Mouse (Mus musculus) heart, adult 2 months (tissue): ENCODE measurements around the gene Cacna1c. TPM values are rescaled to one million over a fixed set of nuclear protein-coding genes. Genes with fewer than 3 reads are reported as not detected.

Source experiments
- DNase-seq, 2 experiments: peaks; one replicate each; pipeline ENCODE4 v3.0.0; 2021
- H3K27ac ChIP-seq: fragments of 200-600 bp; 2 replicates; pipeline ENCODE4 v1.8.1; 2022
- H3K27me3 ChIP-seq: fragments of 200-500 bp; 2 replicates; pipeline ENCODE4 v1.6.1; 2012; ENCODE audit warnings: mild to moderate bottlenecking, low read length, inconsistent platforms, mixed read lengths; ENCODE audit not compliant: control insufficient read depth, insufficient read depth
- H3K36me3 ChIP-seq: fragments of 200-500 bp; 2 replicates; pipeline ENCODE4 v1.6.1; 2012; ENCODE audit warnings: low read length, inconsistent platforms; ENCODE audit not compliant: control insufficient read depth, insufficient read depth
- H3K4me1 ChIP-seq: fragments of 200-500 bp; 2 replicates; pipeline ENCODE4 v1.6.1; 2011; ENCODE audit warnings: low read length; ENCODE audit not compliant: control insufficient read depth, insufficient read depth
- H3K4me3 ChIP-seq: fragments of 200-600 bp; 2 replicates; pipeline ENCODE4 v1.8.1; 2022
- H3K79me2 ChIP-seq: fragments of 200-500 bp; replicated peaks from 2 replicates; pipeline ENCODE4 v1.6.1; 2012; ENCODE audit warnings: mild to moderate bottlenecking, inconsistent platforms, low read length, moderate library complexity, mixed read lengths; ENCODE audit not compliant: control insufficient read depth, insufficient read depth
- H3K9ac ChIP-seq: fragments of 200-500 bp; 2 replicates; pipeline ENCODE4 v1.6.1; 2012; ENCODE audit warnings: low read depth, mild to moderate bottlenecking, control low read depth, inconsistent platforms, low read length, mixed read lengths
- CTCF ChIP-seq: fragments of 200-600 bp; IDR thresholded peaks from 2 replicates; pipeline ENCODE4 v1.8.1; 2022; ENCODE audit warnings: antibody characterized with exemption, mild to moderate bottlenecking, moderate library complexity
- EP300 ChIP-seq: fragments of 200-500 bp; IDR thresholded peaks from 2 replicates; pipeline ENCODE4 v1.6.1; 2011; ENCODE audit warnings: low read depth, low read length, control low read depth; ENCODE audit not compliant: insufficient read depth
- POLR2A ChIP-seq: fragments of 200-500 bp; IDR thresholded peaks from 2 replicates; pipeline ENCODE4 v1.6.1; 2011; ENCODE audit warnings: mild to moderate bottlenecking, low read depth, low read length, control low read depth; ENCODE audit not compliant: insufficient read depth
- WGBS: fragments of 180-500 bp; shearing (Covaris S2); methylation state at CpG from one replicate; pipeline ENCODE4 v1.1.7; 2018; 5-methylcytosine and 5-hydroxymethylcytosine counted together
- intact Hi-C: fragments of 180-260 bp; cut with DNase I; formaldehyde crosslinking; loops from one replicate; pipeline ENCODE4 v1.15.1; 2025
- polyA plus RNA-seq: library from polyadenylated mRNA; depleted of rRNA; stranded (reverse); fragments of >200 nt; gene quantifications from 2 replicates; pipeline ENCODE4 v1.2.3, GENCODE M21; 2012
- total RNA-seq, 2 experiments: library from RNA; stranded (reverse); gene quantifications; 2 replicates each; pipeline ENCODE4 v1.2.3; 2021

Gene Cacna1c
- total and polyA plus RNA-seq, 3 experiments, result 56.8 to 228 (median 194) TPM

GRCm38 (mm10) chr6:119128521-119128920, 67.7 kb downstream of the Cacna1c start:
- DNase-seq, result no peak
- intact Hi-C loops, result loop anchor here (5.0 kb wide), 1 partner anchor 219 kb away; no protein-coding TSS in a partner anchor

DNA sequence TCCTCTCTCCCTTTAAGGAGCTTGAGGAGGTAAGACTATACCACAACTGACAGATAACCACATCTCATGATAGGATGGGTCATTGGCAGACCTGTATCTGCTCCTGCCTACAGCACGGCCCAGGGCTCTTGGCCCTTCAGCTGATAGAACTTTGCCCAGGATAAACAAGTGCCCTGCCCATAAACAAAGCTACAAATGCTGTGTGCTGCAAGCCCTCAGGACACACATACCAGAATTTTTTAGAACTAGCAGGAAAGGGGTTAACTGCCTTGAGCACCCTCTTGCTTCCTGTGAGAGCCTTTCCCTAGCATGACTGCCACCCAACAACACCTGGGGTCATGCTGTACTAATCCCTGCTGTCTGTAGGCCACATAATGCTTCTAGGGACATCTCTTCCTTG, 68.1 kb downstream of the Cacna1c start:
- Histone ChIP-seq H3K27me3 (no peaks in the 10 kb centered on the region), H3K27ac (no peak overlapping the region), H3K4me1 (peaks cover 3% of the 10 kb centered on the region; the same call in 1 of the 2 replicates), H3K79me2 (no peaks in the 10 kb centered on the region; the same call in 1 of the 2 replicates), H3K36me3 (peaks cover 6% of the 10 kb centered on the region; the same call in 1 of the 2 replicates), H3K4me3 (no peak overlapping the region), H3K9ac (no peak overlapping the region)
- no peak for DNase-seq
- TF ChIP-seq CTCF, result no peak
- TF ChIP-seq POLR2A, result no peak
- no peak for TF ChIP-seq EP300
- intact Hi-C loops, result loop anchor here (5.0 kb wide), 1 partner anchor 219 kb away; no protein-coding TSS in a partner anchor
- WGBS, result 57% methylated on average over 1 of the region's 1 CpGs

More at GRCm38 (mm10) chr6:119128521-119128920, 67.7 kb downstream of the Cacna1c start:
- peaks cover 7% of the 10 kb centered on the region; the same call in 1 of the 2 replicates for H3K36me3 ChIP-seq
- no peak overlapping the region for H3K27ac ChIP-seq
- H3K79me2 ChIP-seq, result no peaks in the 10 kb centered on the region; the same call in 1 of the 2 replicates
- no peak overlapping the region for H3K4me3 ChIP-seq
- TF ChIP-seq EP300 (no peak), CTCF (no peak), POLR2A (no peak)
- no peak overlapping the region for H3K9ac ChIP-seq
- H3K27me3 ChIP-seq, result no peaks in the 10 kb centered on the region
- peaks cover 3% of the 10 kb centered on the region; the same call in 1 of the 2 replicates for H3K4me1 ChIP-seq
- 76% methylated on average over 8 of the region's 8 CpGs for WGBS

GRCm38 (mm10) chr6:119126991-119127390, 69.2 kb downstream of the Cacna1c start:
- TF ChIP-seq POLR2A (no peak), EP300 (no peak), CTCF (no peak)
- Histone ChIP-seq H3K27ac (no peak overlapping the region), H3K4me1 (no peaks in the 10 kb centered on the region), H3K36me3 (no peaks in the 10 kb centered on the region; the same call in 1 of the 2 replicates), H3K79me2 (no peaks in the 10 kb centered on the region), H3K4me3 (no peak overlapping the region), H3K27me3 (no peaks in the 10 kb centered on the region), H3K9ac (no peak overlapping the region)
- 81% methylated on average over 3 of the region's 3 CpGs for WGBS
- no peak for DNase-seq
- intact Hi-C loops, result loop anchor here (5.0 kb wide), 1 partner anchor 220 kb away; no protein-coding TSS in a partner anchor

- intact Hi-C loops, result no loop called here
- H3K4me3 ChIP-seq, result no peak overlapping the region
- no peaks in the 10 kb centered on the region for H3K27me3 ChIP-seq
- H3K27ac ChIP-seq, result no peak overlapping the region
- WGBS, result 58% methylated on average over 4 of the region's 4 CpGs
- no peak for DNase-seq
- H3K36me3 ChIP-seq, result peaks cover 4% of the 10 kb centered on the region
- H3K4me1 ChIP-seq, result peaks cover 2% of the 10 kb centered on the region; the same call in 1 of the 2 replicates
- H3K9ac ChIP-seq, result no peak overlapping the region
- peaks cover 1% of the 10 kb centered on the region; the same call in 1 of the 2 replicates for H3K79me2 ChIP-seq
- TF ChIP-seq POLR2A (no peak), EP300 (no peak), CTCF (peak; percentile 39)
Measured at GRCm38 (mm10) chr6:119118371-119118770, 77.8 kb downstream of the Cacna1c start.

- Histone ChIP-seq H3K27ac (no peak overlapping the region), H3K79me2 (peaks cover 1% of the 10 kb centered on the region; the same call in 1 of the 2 replicates), H3K4me3 (no peak overlapping the region), H3K36me3 (peaks cover 4% of the 10 kb centered on the region; the same call in 1 of the 2 replicates), H3K9ac (no peak overlapping the region), H3K4me1 (peaks cover 2% of the 10 kb centered on the region; the same call in 1 of the 2 replicates), H3K27me3 (no peaks in the 10 kb centered on the region)
- TF ChIP-seq POLR2A, result no peak
- peak; percentile 41 for TF ChIP-seq CTCF
- 88% methylated on average over 3 of the region's 3 CpGs for WGBS
- intact Hi-C loops, result no loop called here
- DNase-seq, result no peak
Measured at GRCm38 (mm10) chr6:119116290-119116689, 79.9 kb downstream of the Cacna1c start.

DNA sequence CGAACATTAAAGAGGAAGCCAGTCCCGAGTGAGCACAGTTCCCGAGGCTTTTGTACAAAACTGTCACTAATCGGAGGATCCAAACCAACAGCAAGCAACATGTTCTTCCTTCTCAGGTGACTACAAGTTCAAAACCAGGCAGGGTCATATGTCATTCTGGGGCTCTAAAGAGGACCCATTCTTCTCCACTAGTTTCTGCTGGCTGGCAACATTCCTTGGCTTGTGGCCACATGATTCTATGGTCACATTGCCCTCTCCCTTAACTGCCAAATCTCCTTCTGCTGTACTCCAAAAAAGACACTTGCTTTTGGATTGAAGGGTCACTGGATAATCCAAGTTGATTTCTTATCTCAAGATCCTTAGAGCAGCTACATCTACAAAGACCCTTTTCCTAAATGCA, 82.9 kb downstream of the Cacna1c start:
- TF ChIP-seq CTCF, result no peak
- Histone ChIP-seq H3K4me3 (no peak overlapping the region), H3K4me1 (peaks cover 2% of the 10 kb centered on the region; the same call in 1 of the 2 replicates), H3K27ac (no peak overlapping the region), H3K36me3 (peaks cover 4% of the 10 kb centered on the region; the same call in 1 of the 2 replicates), H3K9ac (no peak overlapping the region), H3K79me2 (peaks cover 1% of the 10 kb centered on the region; the same call in 1 of the 2 replicates), H3K27me3 (no peaks in the 10 kb centered on the region)
- WGBS, result 76% methylated on average over 4 of the region's 4 CpGs
- intact Hi-C loops, result loop anchor here (5.0 kb wide), 1 partner anchor 234 kb away; no protein-coding TSS in a partner anchor
- DNase-seq, result no peak
